Mouse (Mus musculus) CH12.LX (cell line): ENCODE data around the gene Ccdc144b.

Source experiments
- CTCF ChIP-seq, 2 experiments: IDR thresholded peaks in 1 of 2; conservative IDR thresholded peaks in 1 of 2; 2 replicates each; pipeline ENCODE4 v1.5.1; 2011 to 2012; ENCODE audit warnings: low read depth in 2 of 2, low read length in 2 of 2, improper control_type of control experiment in 1 of 2, inconsistent platforms in 1 of 2, mild to moderate bottlenecking in 1 of 2, moderate library complexity in 1 of 2
- E2F4 ChIP-seq: IDR thresholded peaks from 2 replicates; pipeline ENCODE4 v1.6.1; 2011; ENCODE audit warnings: low read depth, low read length, improper control_type of control experiment; ENCODE audit not compliant: insufficient replicate concordance
- EP300 ChIP-seq: IDR thresholded peaks from 2 replicates; pipeline ENCODE4 v1.6.1; 2011; ENCODE audit warnings: low read length, improper control_type of control experiment

GRCm38 (mm10) chr3:36087591-36087990, 34.2 kb upstream of the Ccdc144b start:
- TF ChIP-seq EP300 (no peak), E2F4 (no peak), CTCF (conservative IDR thresholded peaks at IDR 0.05 in 1 of 2, IDR thresholded peaks at IDR 0.05 in 1 of 2; ENCODE audit: low read depth in 2 of 2, low read length in 2 of 2) (no peak)
